Mouse (Mus musculus) heart, postnatal 25 days (tissue): ENCODE measurements around the gene Bcl7a. TPM values are rescaled to one million over a fixed set of nuclear protein-coding genes. Genes with fewer than 3 reads are reported as not detected.

Experiments
- DNase-seq: peaks from one replicate; pipeline ENCODE4 v3.0.0; 2022; ENCODE audit warnings: low spot score
- intact Hi-C: fragments of 180-260 bp; cut with DNase I; formaldehyde crosslinking; loops from one replicate; pipeline ENCODE4 v1.15.1; 2025
- total RNA-seq, 2 experiments: library from RNA; stranded (reverse); gene quantifications; 2 replicates each; pipeline ENCODE4 v1.2.3; 2021

Gene Bcl7a
- total RNA-seq: 1 to 10 TPM; 8.6 to 9.5 TPM

- intact Hi-C loops: loop anchor here (2.0 kb wide), 1 partner anchor 21 kb away; no protein-coding TSS in a partner anchor
Measured at GRCm38 (mm10) chr5:123343707-123344627, at the start of gene Bcl7a. Gene Bcl7a, plus strand, starts transcription at chr5:123343834.

GRCm38 (mm10) chr5:123294653-123295052 is 49.0 kb upstream of the Bcl7a start:
- intact Hi-C loops: loop anchor here (5.0 kb wide), 2 partner anchors 53 to 73 kb away; no protein-coding TSS in a partner anchor
- no peak for DNase-seq

More at GRCm38 (mm10) chr5:123343707-123344627, at the start of gene Bcl7a:
- peak; percentile 81 for DNase-seq

- DNase-seq: no peak
- intact Hi-C loops: loop anchor here (5.0 kb wide), 2 partner anchors 51 to 71 kb away; no protein-coding TSS in a partner anchor
Measured at GRCm38 (mm10) chr5:123296224-123296806, 47.3 kb upstream of the Bcl7a start.

- no peak for DNase-seq
- intact Hi-C loops: loop anchor here (5.0 kb wide), 2 partner anchors 50 to 70 kb away; no protein-coding TSS in a partner anchor
Measured at GRCm38 (mm10) chr5:123296972-123297754, 46.5 kb upstream of the Bcl7a start.

- intact Hi-C loops: loop anchor here (5.0 kb wide), 2 partner anchors 49 to 69 kb away; no protein-coding TSS in a partner anchor
- no peak for DNase-seq
Measured at GRCm38 (mm10) chr5:123297830-123298229, 45.8 kb upstream of the Bcl7a start.

- intact Hi-C loops: loop anchor here (5.0 kb wide), 2 partner anchors 49 to 69 kb away; no protein-coding TSS in a partner anchor
- DNase-seq: no peak
Measured at GRCm38 (mm10) chr5:123298526-123298925, 45.1 kb upstream of the Bcl7a start.

- intact Hi-C loops: no loop called here
Measured at GRCm38 (mm10) chr5:123300496-123301034, 43.1 kb upstream of the Bcl7a start.

GRCm38 (mm10) chr5:123301780-123302521 is 41.7 kb upstream of the Bcl7a start:
- no peak for DNase-seq
- intact Hi-C loops: no loop called here

More at GRCm38 (mm10) chr5:123300496-123301034, 43.1 kb upstream of the Bcl7a start:
- no peak for DNase-seq

- DNase-seq: no peak
- intact Hi-C loops: no loop called here
Measured at GRCm38 (mm10) chr5:123307630-123308282, 35.9 kb upstream of the Bcl7a start.

GRCm38 (mm10) chr5:123309816-123310215 is 33.8 kb upstream of the Bcl7a start:
- intact Hi-C loops: no loop called here

GRCm38 (mm10) chr5:123310221-123310620 is 33.4 kb upstream of the Bcl7a start:
- DNase-seq: no peak
- intact Hi-C loops: no loop called here

More at GRCm38 (mm10) chr5:123309816-123310215, 33.8 kb upstream of the Bcl7a start:
- no peak for DNase-seq

- DNase-seq: no peak
- intact Hi-C loops: no loop called here
Measured at GRCm38 (mm10) chr5:123313058-123313630, 30.5 kb upstream of the Bcl7a start.

- no peak for DNase-seq
- intact Hi-C loops: no loop called here
Measured at GRCm38 (mm10) chr5:123313851-123314380, 29.7 kb upstream of the Bcl7a start.

GRCm38 (mm10) chr5:123315219-123315866 is 28.3 kb upstream of the Bcl7a start:
- no peak for DNase-seq
- intact Hi-C loops: no loop called here

- DNase-seq: no peak
- intact Hi-C loops: no loop called here
Measured at GRCm38 (mm10) chr5:123317992-123318391, 25.6 kb upstream of the Bcl7a start.

- intact Hi-C loops: no loop called here
- DNase-seq: no peak
Measured at GRCm38 (mm10) chr5:123320136-123320535, 23.5 kb upstream of the Bcl7a start.

GRCm38 (mm10) chr5:123324242-123324641 is 19.4 kb upstream of the Bcl7a start:
- DNase-seq: no peak
- intact Hi-C loops: no loop called here
